Mouse (Mus musculus): ENCODE results near the gene Pimreg. TPM values are rescaled to one million over a fixed set of nuclear protein-coding genes. Genes with fewer than 3 reads are reported as not detected.

Gene Pimreg
- polyA plus RNA-seq, 1 experiment from 2014 or later = 39.3 TPM

DNA sequence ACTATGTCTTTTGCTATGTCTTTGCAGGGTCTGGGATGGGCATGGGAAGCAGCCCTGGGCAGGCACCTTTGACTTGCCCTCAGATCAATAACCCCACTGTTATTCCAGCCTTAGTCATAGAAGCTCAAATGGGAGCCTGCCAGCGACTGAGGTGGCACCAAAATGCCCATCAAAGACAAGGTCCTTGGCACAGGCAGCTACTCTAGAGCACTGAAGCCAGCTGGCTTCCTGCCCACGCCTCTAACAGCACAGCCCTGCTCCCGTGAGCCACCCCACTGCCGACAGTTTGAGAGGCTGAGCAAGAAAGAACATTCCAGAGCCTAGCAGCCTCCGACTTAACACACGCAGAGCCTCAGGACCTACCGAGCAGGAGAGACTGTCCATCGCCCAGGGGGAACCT lies 23.3 kb downstream of the Pimreg start:
- Histone ChIP-seq H3K27me3 (ENCODE audit: control insufficient read depth, insufficient read depth, low read length) (no peaks in the 10 kb centered on the region), H3K4me3 (replicated peaks; ENCODE audit: low read depth, low read length) (no peak overlapping the region), H3K36me3 (ENCODE audit: control insufficient read depth, insufficient read depth, low read length) (no peaks in the 10 kb centered on the region), H3K4me2 (ENCODE audit: low read length) (no peak overlapping the region), H3K9ac (replicated peaks; ENCODE audit: low read length) (no peak overlapping the region), H3K4me1 (ENCODE audit: control insufficient read depth, insufficient read depth, low read length) (peaks cover 7% of the 10 kb centered on the region; the same call in 1 of the 2 replicates), H3K9me3 (ENCODE audit: control insufficient read depth, low read length) (peaks cover 3% of the 10 kb centered on the region; the same call in 1 of the 2 replicates), H3K27ac (replicated peaks; ENCODE audit: low read depth, low read length) (no peak overlapping the region)
- ATAC-seq (ENCODE audit: low FRiP score, low TSS enrichment) = no peak
- DNase-seq = peak; percentile 49
- 85% methylated on average over 8 of the region's 8 CpGs for WGBS

DNA sequence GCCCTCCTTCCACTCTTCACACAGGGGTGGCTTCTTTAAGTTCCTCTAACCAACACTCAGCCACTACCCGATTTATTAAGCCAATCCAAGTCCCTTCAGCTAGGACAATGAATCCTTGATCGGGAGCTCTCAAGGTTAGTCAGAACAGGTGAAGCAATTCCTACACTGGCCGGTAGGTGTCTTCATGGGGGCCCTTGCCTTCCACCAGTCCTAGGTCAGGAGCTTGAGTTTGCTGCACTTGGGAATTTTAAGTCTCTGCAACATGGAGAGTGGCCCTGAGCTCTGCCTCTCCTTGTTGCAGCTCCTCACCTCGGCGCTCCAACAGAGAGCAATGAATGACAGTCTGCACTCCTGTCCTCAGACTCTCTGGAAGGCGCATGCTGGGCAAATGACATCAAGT lies 24.5 kb downstream of the Pimreg start:
- Histone ChIP-seq H3K27me3 (ENCODE audit: control insufficient read depth, insufficient read depth, low read length) (no peaks in the 10 kb centered on the region), H3K36me3 (ENCODE audit: control insufficient read depth, insufficient read depth, low read length) (no peaks in the 10 kb centered on the region), H3K9ac (replicated peaks; ENCODE audit: low read length) (no peak overlapping the region), H3K4me1 (ENCODE audit: control insufficient read depth, insufficient read depth, low read length) (peaks cover 7% of the 10 kb centered on the region; the same call in 1 of the 2 replicates), H3K27ac (replicated peaks; ENCODE audit: low read depth, low read length) (no peak overlapping the region), H3K9me3 (ENCODE audit: control insufficient read depth, low read length) (peaks cover 3% of the 10 kb centered on the region; the same call in 1 of the 2 replicates), H3K4me2 (ENCODE audit: low read length) (no peak overlapping the region), H3K4me3 (replicated peaks; ENCODE audit: low read depth, low read length) (no peak overlapping the region)
- peak; percentile 49 for DNase-seq
- WGBS = 38% methylated on average over 6 of the region's 6 CpGs
- no peak for ATAC-seq (ENCODE audit: low FRiP score, low TSS enrichment)

DNA sequence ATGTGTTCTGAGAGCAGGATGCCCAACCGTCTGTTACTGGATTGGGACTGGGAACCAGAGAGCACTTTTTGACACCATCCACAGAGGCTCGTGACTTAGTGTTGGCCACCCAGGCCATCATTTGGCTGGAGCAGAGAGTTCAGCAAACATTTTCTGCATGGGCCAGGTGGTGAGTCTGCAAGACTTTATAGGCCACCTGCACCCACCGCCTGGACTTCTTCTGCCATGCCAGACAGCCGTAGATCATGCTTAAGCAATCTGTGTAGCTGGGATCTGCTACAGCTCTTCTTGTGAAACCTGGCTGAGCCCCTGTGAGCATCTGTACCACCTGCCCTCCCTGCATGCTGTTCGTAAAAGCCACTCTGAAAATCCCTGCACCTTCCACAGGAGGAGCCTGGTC lies 25.5 kb downstream of the Pimreg start:
- Histone ChIP-seq H3K9me3 (ENCODE audit: control insufficient read depth, low read length) (peaks cover 3% of the 10 kb centered on the region; the same call in 1 of the 2 replicates), H3K27ac (replicated peaks; ENCODE audit: low read depth, low read length) (no peak overlapping the region), H3K4me3 (replicated peaks; ENCODE audit: low read depth, low read length) (no peak overlapping the region), H3K36me3 (ENCODE audit: control insufficient read depth, insufficient read depth, low read length) (no peaks in the 10 kb centered on the region), H3K27me3 (ENCODE audit: control insufficient read depth, insufficient read depth, low read length) (no peaks in the 10 kb centered on the region), H3K4me1 (ENCODE audit: control insufficient read depth, insufficient read depth, low read length) (peaks cover 7% of the 10 kb centered on the region; the same call in 1 of the 2 replicates), H3K4me2 (ENCODE audit: low read length) (no peak overlapping the region), H3K9ac (replicated peaks; ENCODE audit: low read length) (no peak overlapping the region)
- DNase-seq (no peak), ATAC-seq (ENCODE audit: low FRiP score, low TSS enrichment) (no peak)
- WGBS = 80% methylated on average over 5 of the region's 5 CpGs

DNA sequence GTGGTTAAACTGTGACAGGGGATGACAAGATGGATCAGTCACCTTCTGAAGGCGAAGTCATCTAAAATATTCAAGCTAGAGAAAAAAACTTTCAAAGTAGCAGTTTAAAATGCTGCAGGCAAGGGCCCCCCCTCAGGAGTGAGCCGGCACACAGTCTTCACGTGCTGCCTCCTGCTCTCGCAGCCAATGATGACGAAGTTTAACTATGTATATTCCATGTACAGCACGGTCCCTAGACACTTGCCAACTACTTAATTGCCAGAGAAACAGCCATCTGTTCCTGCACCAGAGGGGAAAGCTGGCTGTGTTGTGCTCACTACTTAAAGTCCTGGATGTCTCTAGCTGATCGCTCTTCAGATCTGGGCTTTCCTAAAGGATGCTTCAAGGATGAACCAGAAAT lies 26.2 kb downstream of the Pimreg start:
- Histone ChIP-seq H3K4me2 (ENCODE audit: low read length) (no peak overlapping the region), H3K27ac (replicated peaks; ENCODE audit: low read depth, low read length) (0 out of 2 replicates have a peak overlapping the region, but pooled peaks have one; percentile 13), H3K4me3 (replicated peaks; ENCODE audit: low read depth, low read length) (no peak overlapping the region), H3K27me3 (ENCODE audit: control insufficient read depth, insufficient read depth, low read length) (no peaks in the 10 kb centered on the region), H3K9ac (replicated peaks; ENCODE audit: low read length) (no peak overlapping the region), H3K36me3 (ENCODE audit: control insufficient read depth, insufficient read depth, low read length) (no peaks in the 10 kb centered on the region), H3K4me1 (ENCODE audit: control insufficient read depth, insufficient read depth, low read length) (peaks cover 7% of the 10 kb centered on the region; the same call in 1 of the 2 replicates), H3K9me3 (ENCODE audit: control insufficient read depth, low read length) (peaks cover 3% of the 10 kb centered on the region; the same call in 1 of the 2 replicates)
- 53% methylated on average over 7 of the region's 7 CpGs for WGBS
- peak; percentile 70 for DNase-seq
- no peak for ATAC-seq (ENCODE audit: low FRiP score, low TSS enrichment)

DNA sequence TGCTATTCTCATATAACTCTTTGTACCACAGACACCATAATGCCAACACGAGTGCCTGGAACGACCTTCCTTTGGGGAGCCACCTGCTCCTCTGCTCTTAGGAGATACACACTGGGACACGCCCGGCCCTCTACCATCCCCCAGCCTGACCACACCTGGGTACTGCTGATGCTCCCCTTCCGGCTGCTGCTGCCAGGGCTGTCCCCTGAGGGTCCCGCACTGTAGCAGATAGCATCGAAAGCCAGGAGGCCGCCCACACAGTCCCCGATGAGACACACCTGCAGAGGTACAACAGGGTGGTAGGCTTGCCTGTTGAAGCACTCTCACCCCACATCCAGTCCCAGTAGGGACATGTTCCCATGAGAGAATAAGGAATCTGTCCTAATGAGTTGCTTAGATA lies 28.9 kb downstream of the Pimreg start:
- Histone ChIP-seq H3K27me3 (ENCODE audit: control insufficient read depth, insufficient read depth, low read length) (no peaks in the 10 kb centered on the region), H3K4me1 (ENCODE audit: control insufficient read depth, insufficient read depth, low read length) (peaks cover 7% of the 10 kb centered on the region; the same call in 1 of the 2 replicates), H3K9me3 (ENCODE audit: control insufficient read depth, low read length) (no peaks in the 10 kb centered on the region), H3K9ac (replicated peaks; ENCODE audit: low read length) (no peak overlapping the region), H3K27ac (replicated peaks; ENCODE audit: low read depth, low read length) (no peak overlapping the region), H3K36me3 (ENCODE audit: control insufficient read depth, insufficient read depth, low read length) (no peaks in the 10 kb centered on the region), H3K4me2 (ENCODE audit: low read length) (no peak overlapping the region), H3K4me3 (replicated peaks; ENCODE audit: low read depth, low read length) (no peak overlapping the region)
- DNase-seq (no peak), ATAC-seq (ENCODE audit: low FRiP score, low TSS enrichment) (no peak)
- WGBS = 84% methylated on average over 9 of the region's 9 CpGs

DNA sequence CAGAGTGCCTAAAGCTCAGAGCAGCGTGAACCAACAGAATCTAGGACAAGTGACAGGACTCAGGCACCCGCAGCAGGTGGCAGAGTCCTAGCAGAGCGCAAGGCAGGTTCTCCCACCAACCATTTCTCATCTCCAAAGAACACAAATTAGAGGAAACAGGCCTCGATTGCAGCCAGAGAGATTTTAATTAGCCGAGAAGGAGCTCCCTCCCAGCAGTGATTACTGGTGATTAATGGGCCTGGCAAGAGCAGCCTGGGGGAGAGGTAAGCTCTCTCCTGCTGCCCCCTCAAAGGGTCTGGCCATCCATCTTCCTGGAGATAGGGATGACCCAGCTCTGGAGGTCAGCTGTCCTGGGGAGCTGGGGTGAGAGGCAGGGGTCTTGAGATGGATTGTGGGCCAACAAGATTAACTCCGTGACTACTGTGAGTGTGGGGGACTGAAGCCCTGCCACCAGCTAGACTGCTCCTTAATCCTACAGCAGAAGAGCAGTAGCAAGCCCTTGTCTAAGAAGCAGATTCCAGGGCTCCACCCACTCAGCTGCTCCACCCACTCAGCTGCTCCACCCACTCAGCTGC lies 30.6 kb downstream of the Pimreg start:
- no peaks in the 10 kb centered on the region for H3K27me3 ChIP-seq (ENCODE audit: control insufficient read depth, insufficient read depth, low read length)
- H3K4me2 ChIP-seq (ENCODE audit: low read length) = no peak overlapping the region
- ATAC-seq (ENCODE audit: low FRiP score, low TSS enrichment) (no peak), DNase-seq (no peak)
- no peak overlapping the region for H3K27ac ChIP-seq (replicated peaks; ENCODE audit: low read depth, low read length)
- H3K4me1 ChIP-seq (ENCODE audit: control insufficient read depth, insufficient read depth, low read length) = peaks cover 7% of the 10 kb centered on the region; the same call in 1 of the 2 replicates
- no peak overlapping the region for H3K4me3 ChIP-seq (replicated peaks; ENCODE audit: low read depth, low read length)
- 54% methylated on average over 6 of the region's 6 CpGs for WGBS
- H3K9me3 ChIP-seq (ENCODE audit: control insufficient read depth, low read length) = no peaks in the 10 kb centered on the region
- H3K36me3 ChIP-seq (ENCODE audit: control insufficient read depth, insufficient read depth, low read length) = no peaks in the 10 kb centered on the region
- no peak overlapping the region for H3K9ac ChIP-seq (replicated peaks; ENCODE audit: low read length)

DNA sequence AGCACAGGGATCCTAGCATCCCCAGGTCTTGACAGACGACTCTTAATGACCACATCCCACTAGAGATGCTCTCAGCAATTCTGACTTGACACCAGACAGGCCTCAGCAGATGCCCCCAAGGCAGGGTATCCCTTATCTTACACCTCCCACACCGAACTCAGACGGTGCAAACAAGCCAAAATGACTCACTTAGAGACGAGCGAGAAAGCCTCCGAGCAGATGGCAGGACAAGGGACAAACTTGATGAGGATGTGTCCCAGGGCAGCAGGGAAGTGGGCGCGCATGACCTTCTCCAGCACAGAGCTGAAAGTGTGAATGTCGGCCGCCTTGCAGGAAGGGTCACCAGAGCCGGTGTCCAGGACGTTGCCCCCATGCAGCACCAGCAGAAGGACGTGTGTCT lies 32.4 kb downstream of the Pimreg start:
- Histone ChIP-seq H3K9ac (replicated peaks; ENCODE audit: low read length) (no peak overlapping the region), H3K27me3 (ENCODE audit: control insufficient read depth, insufficient read depth, low read length) (no peaks in the 10 kb centered on the region), H3K27ac (replicated peaks; ENCODE audit: low read depth, low read length) (no peak overlapping the region), H3K4me3 (replicated peaks; ENCODE audit: low read depth, low read length) (no peak overlapping the region), H3K36me3 (ENCODE audit: control insufficient read depth, insufficient read depth, low read length) (no peaks in the 10 kb centered on the region), H3K4me1 (ENCODE audit: control insufficient read depth, insufficient read depth, low read length) (no peaks in the 10 kb centered on the region), H3K4me2 (ENCODE audit: low read length) (no peak overlapping the region), H3K9me3 (ENCODE audit: control insufficient read depth, low read length) (no peaks in the 10 kb centered on the region)
- 90% methylated on average over 13 of the region's 13 CpGs for WGBS
- no peak for DNase-seq
- no peak for ATAC-seq (ENCODE audit: low FRiP score, low TSS enrichment)

DNA sequence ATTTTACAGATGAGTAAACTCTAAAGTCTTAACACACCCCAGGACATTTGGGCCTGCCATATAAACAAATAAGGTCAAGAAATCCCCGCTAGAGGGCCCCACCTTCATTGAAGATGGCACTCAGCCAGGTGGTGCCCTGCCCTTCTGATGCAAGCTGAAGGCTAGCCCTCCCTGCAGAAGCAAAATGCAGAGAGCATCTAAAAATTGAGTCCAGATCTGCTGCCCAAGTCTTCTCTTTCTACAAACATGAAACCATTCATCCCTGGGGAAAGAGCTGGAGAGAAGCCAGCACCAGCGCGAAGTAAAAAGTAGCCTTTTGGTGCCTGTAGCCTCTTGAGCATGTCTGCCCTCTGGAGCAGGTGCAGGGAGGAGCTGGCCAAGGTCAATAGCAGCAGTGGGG lies 36.2 kb downstream of the Pimreg start:
- DNase-seq = no peak
- WGBS = 39% methylated on average over 3 of the region's 3 CpGs

DNA sequence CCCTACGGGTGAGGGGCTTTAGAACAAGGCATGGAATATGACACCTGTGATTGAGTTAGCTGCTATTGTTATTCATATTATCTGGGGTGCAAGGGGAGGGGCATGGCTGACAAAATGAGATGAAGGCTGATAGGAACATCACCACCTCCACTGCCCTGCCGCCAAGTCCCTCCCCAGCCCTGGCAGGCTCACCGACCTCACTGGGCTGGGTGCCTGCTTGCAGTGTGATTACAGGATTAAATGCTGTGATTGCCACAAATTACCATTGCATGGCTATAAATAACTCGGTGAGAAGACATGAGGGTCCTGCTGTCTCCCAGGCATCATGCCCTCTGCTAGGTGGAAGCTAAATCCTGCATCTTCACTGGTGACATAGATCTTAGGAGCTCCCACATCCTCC lies 36.8 kb downstream of the Pimreg start:
- Histone ChIP-seq H3K9ac (replicated peaks; ENCODE audit: low read length) (no peak overlapping the region), H3K27me3 (ENCODE audit: control insufficient read depth, insufficient read depth, low read length) (no peaks in the 10 kb centered on the region), H3K4me2 (ENCODE audit: low read length) (no peak overlapping the region), H3K36me3 (ENCODE audit: control insufficient read depth, insufficient read depth, low read length) (no peaks in the 10 kb centered on the region), H3K4me1 (ENCODE audit: control insufficient read depth, insufficient read depth, low read length) (no peaks in the 10 kb centered on the region), H3K27ac (replicated peaks; ENCODE audit: low read depth, low read length) (no peak overlapping the region), H3K9me3 (ENCODE audit: control insufficient read depth, low read length) (no peaks in the 10 kb centered on the region), H3K4me3 (replicated peaks; ENCODE audit: low read depth, low read length) (no peak overlapping the region)
- 32% methylated on average over 4 of the region's 4 CpGs for WGBS
- ATAC-seq (ENCODE audit: low FRiP score, low TSS enrichment) = no peak
- no peak for DNase-seq

More for the DNA sequence above, 36.2 kb downstream of the Pimreg start:
- no peak for ATAC-seq (ENCODE audit: low FRiP score, low TSS enrichment)
- H3K27ac ChIP-seq (replicated peaks; ENCODE audit: low read depth, low read length) = no peak overlapping the region
- no peaks in the 10 kb centered on the region for H3K27me3 ChIP-seq (ENCODE audit: control insufficient read depth, insufficient read depth, low read length)
- no peak overlapping the region for H3K9ac ChIP-seq (replicated peaks; ENCODE audit: low read length)
- H3K4me3 ChIP-seq (replicated peaks; ENCODE audit: low read depth, low read length) = no peak overlapping the region
- H3K9me3 ChIP-seq (ENCODE audit: control insufficient read depth, low read length) = no peaks in the 10 kb centered on the region
- H3K4me2 ChIP-seq (ENCODE audit: low read length) = no peak overlapping the region
- no peaks in the 10 kb centered on the region for H3K4me1 ChIP-seq (ENCODE audit: control insufficient read depth, insufficient read depth, low read length)
- H3K36me3 ChIP-seq (ENCODE audit: control insufficient read depth, insufficient read depth, low read length) = no peaks in the 10 kb centered on the region
